Mouse (Mus musculus): Measurements from ENCODE around the gene Gjd3. TPM values are rescaled to one million over a fixed set of nuclear protein-coding genes. Genes with fewer than 3 reads are reported as not detected.
A peak's percentile ranks its signal among the peaks of the same experiment; 100 is the strongest.

Gene Gjd3
- polyA plus RNA-seq, 1 experiment, result not detected

GRCm38 (mm10) chr11:98985542-98985941 is 2.7 kb upstream of the Gjd3 start:
- no peak overlapping the region for H3K4me3 ChIP-seq (ENCODE audit: insufficient read depth, poor library complexity, severe bottlenecking)
- H3K79me2 ChIP-seq (ENCODE audit: control insufficient read depth, insufficient read depth), result no peaks in the 10 kb centered on the region
- TF ChIP-seq FOSL1 (IDR thresholded peaks at IDR 0.05; ENCODE audit: insufficient read depth, low read length, poor library complexity, severe bottlenecking), result no peak
- no peak for TF ChIP-seq MYOG (IDR thresholded peaks at IDR 0.05; ENCODE audit: control insufficient read depth, extremely low read depth, insufficient read length)
- no peak for TF ChIP-seq MYOD1 (IDR thresholded peaks at IDR 0.05; ENCODE audit: control insufficient read depth, insufficient read length, low read depth)
- TF ChIP-seq CEBPB (IDR thresholded peaks at IDR 0.05; ENCODE audit: low read depth), result no peak
- TF ChIP-seq MAX (IDR thresholded peaks at IDR 0.05), result no peak
- no peak for TF ChIP-seq USF1 (IDR thresholded peaks at IDR 0.05; ENCODE audit: low read depth)
- TF ChIP-seq CTCF (IDR thresholded peaks at IDR 0.05; ENCODE audit: control insufficient read depth, insufficient read depth, insufficient read length), result no peak
- H3K79me3 ChIP-seq (ENCODE audit: low read depth), result no peaks in the 10 kb centered on the region
- peaks cover 14% of the 10 kb centered on the region for H3K27me3 ChIP-seq (ENCODE audit: control insufficient read depth, insufficient read depth, insufficient read length)
- H3K36me3 ChIP-seq (ENCODE audit: control insufficient read depth, insufficient read depth), result peaks cover 8% of the 10 kb centered on the region
- no peak overlapping the region for H3ac ChIP-seq (ENCODE audit: control insufficient read depth, insufficient read length, low read depth)

GRCm38 (mm10) chr11:98983551-98983950 is 735 bp upstream of the Gjd3 start:
- H3K4me3 ChIP-seq (ENCODE audit: insufficient read depth, poor library complexity, severe bottlenecking), result no peak overlapping the region
- peaks cover 14% of the 10 kb centered on the region for H3K27me3 ChIP-seq (ENCODE audit: control insufficient read depth, insufficient read depth, insufficient read length)
- H3K79me2 ChIP-seq (ENCODE audit: control insufficient read depth, insufficient read depth), result no peaks in the 10 kb centered on the region
- no peaks in the 10 kb centered on the region for H3K79me3 ChIP-seq (ENCODE audit: low read depth)
- no peak for TF ChIP-seq FOSL1 (IDR thresholded peaks at IDR 0.05; ENCODE audit: insufficient read depth, low read length, poor library complexity, severe bottlenecking)
- TF ChIP-seq CTCF (IDR thresholded peaks at IDR 0.05; ENCODE audit: control insufficient read depth, insufficient read depth, insufficient read length), result no peak
- no peak for TF ChIP-seq MAX (IDR thresholded peaks at IDR 0.05)
- TF ChIP-seq USF1 (IDR thresholded peaks at IDR 0.05; ENCODE audit: low read depth), result no peak
- TF ChIP-seq CEBPB (IDR thresholded peaks at IDR 0.05; ENCODE audit: low read depth), result no peak
- no peak for TF ChIP-seq MYOG (IDR thresholded peaks at IDR 0.05; ENCODE audit: control insufficient read depth, extremely low read depth, insufficient read length)
- no peak overlapping the region for H3ac ChIP-seq (ENCODE audit: control insufficient read depth, insufficient read length, low read depth)
- no peaks in the 10 kb centered on the region for H3K36me3 ChIP-seq (ENCODE audit: control insufficient read depth, insufficient read depth)

GRCm38 (mm10) chr11:98981997-98982772 is 631 bp downstream of the Gjd3 start:
- no peak for TF ChIP-seq FOSL1 (IDR thresholded peaks at IDR 0.05; ENCODE audit: insufficient read depth, low read length, poor library complexity, severe bottlenecking)
- no peak for TF ChIP-seq MAX (IDR thresholded peaks at IDR 0.05)
- peak; percentile 63 for TF ChIP-seq CTCF (IDR thresholded peaks at IDR 0.05; ENCODE audit: control insufficient read depth, insufficient read depth, insufficient read length)
- Histone ChIP-seq H3K4me3 (ENCODE audit: insufficient read depth, poor library complexity, severe bottlenecking) (peak overlapping the region; percentile 11), H3K79me2 (ENCODE audit: control insufficient read depth, insufficient read depth) (no peaks in the 10 kb centered on the region), H3K27me3 (ENCODE audit: control insufficient read depth, insufficient read depth, insufficient read length) (peaks cover 14% of the 10 kb centered on the region), H3K36me3 (ENCODE audit: control insufficient read depth, insufficient read depth) (no peaks in the 10 kb centered on the region), H3K79me3 (ENCODE audit: low read depth) (no peaks in the 10 kb centered on the region), H3ac (ENCODE audit: control insufficient read depth, insufficient read length, low read depth) (peak overlapping the region; percentile 1)

GRCm38 (mm10) chr11:98981289-98981996 is 1.4 kb downstream of the Gjd3 start:
- H3K27me3 ChIP-seq (ENCODE audit: control insufficient read depth, insufficient read depth, insufficient read length), result peaks cover 14% of the 10 kb centered on the region
- no peak for TF ChIP-seq MYOG (IDR thresholded peaks at IDR 0.05; ENCODE audit: control insufficient read depth, extremely low read depth, insufficient read length)
- TF ChIP-seq MAX (IDR thresholded peaks at IDR 0.05), result no peak
- TF ChIP-seq MYOD1 (IDR thresholded peaks at IDR 0.05; ENCODE audit: control insufficient read depth, insufficient read length, low read depth), result no peak
- TF ChIP-seq CEBPB (IDR thresholded peaks at IDR 0.05; ENCODE audit: low read depth), result no peak
- TF ChIP-seq CTCF (IDR thresholded peaks at IDR 0.05; ENCODE audit: control insufficient read depth, insufficient read depth, insufficient read length), result no peak
- no peak for TF ChIP-seq FOSL1 (IDR thresholded peaks at IDR 0.05; ENCODE audit: insufficient read depth, low read length, poor library complexity, severe bottlenecking)
- TF ChIP-seq USF1 (IDR thresholded peaks at IDR 0.05; ENCODE audit: low read depth), result no peak
- no peak overlapping the region for H3ac ChIP-seq (ENCODE audit: control insufficient read depth, insufficient read length, low read depth)
- no peaks in the 10 kb centered on the region for H3K79me2 ChIP-seq (ENCODE audit: control insufficient read depth, insufficient read depth)
- no peak overlapping the region for H3K4me3 ChIP-seq (ENCODE audit: insufficient read depth, poor library complexity, severe bottlenecking)
- H3K79me3 ChIP-seq (ENCODE audit: low read depth), result no peaks in the 10 kb centered on the region
- no peaks in the 10 kb centered on the region for H3K36me3 ChIP-seq (ENCODE audit: control insufficient read depth, insufficient read depth)

- Histone ChIP-seq H3K27me3 (ENCODE audit: control insufficient read depth, insufficient read depth, insufficient read length) (peaks cover 14% of the 10 kb centered on the region), H3K36me3 (ENCODE audit: control insufficient read depth, insufficient read depth) (peaks cover 7% of the 10 kb centered on the region), H3K79me2 (ENCODE audit: control insufficient read depth, insufficient read depth) (no peaks in the 10 kb centered on the region), H3K4me3 (ENCODE audit: insufficient read depth, poor library complexity, severe bottlenecking) (no peak overlapping the region), H3ac (ENCODE audit: control insufficient read depth, insufficient read length, low read depth) (no peak overlapping the region), H3K79me3 (ENCODE audit: low read depth) (no peaks in the 10 kb centered on the region)
- no peak for TF ChIP-seq MYOD1 (IDR thresholded peaks at IDR 0.05; ENCODE audit: control insufficient read depth, insufficient read length, low read depth)
- TF ChIP-seq MAX (IDR thresholded peaks at IDR 0.05), result no peak
- TF ChIP-seq USF1 (IDR thresholded peaks at IDR 0.05; ENCODE audit: low read depth), result no peak
- no peak for TF ChIP-seq FOSL1 (IDR thresholded peaks at IDR 0.05; ENCODE audit: insufficient read depth, low read length, poor library complexity, severe bottlenecking)
- no peak for TF ChIP-seq CTCF (IDR thresholded peaks at IDR 0.05; ENCODE audit: control insufficient read depth, insufficient read depth, insufficient read length)
- no peak for TF ChIP-seq MYOG (IDR thresholded peaks at IDR 0.05; ENCODE audit: control insufficient read depth, extremely low read depth, insufficient read length)
- no peak for TF ChIP-seq CEBPB (IDR thresholded peaks at IDR 0.05; ENCODE audit: low read depth)
Measured at GRCm38 (mm10) chr11:98979356-98979755, 3.5 kb downstream of the Gjd3 start.
